Mouse (Mus musculus) cerebellum, postnatal 4 days (tissue): ENCODE results near the gene Fam133b.
"Not testable (repeated sequence)": the region's sequence is repeated elsewhere in the genome, so short reads cannot be mapped to it uniquely, and the experiment has no call there.

Experiments used
- DNase-seq, 2 experiments: peaks; one replicate each; pipeline ENCODE4 v3.0.0; 2022; ENCODE audit warnings: low spot score in 2 of 2, mixed read lengths in 1 of 2

Gene Fam133b

DNA sequence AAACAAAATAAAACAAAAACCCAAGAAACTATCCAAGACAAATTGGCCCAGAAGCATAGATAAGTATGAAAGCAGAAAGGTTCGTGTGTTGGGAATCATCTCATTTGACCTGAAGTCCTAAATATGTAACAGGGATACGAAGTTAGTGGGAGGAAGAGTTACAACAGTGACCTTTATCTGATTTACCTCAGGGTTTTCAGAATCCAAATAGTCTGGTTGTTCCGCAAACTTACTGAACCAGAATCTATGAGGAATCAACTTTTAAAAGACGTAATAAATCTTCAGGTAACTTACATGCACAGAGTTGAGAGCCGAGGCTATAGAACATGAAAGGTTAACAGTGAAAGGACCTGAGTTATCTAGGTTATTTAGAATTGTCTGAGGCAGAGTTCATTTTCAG, 55.1 kb downstream of the Fam133b start:
- DNase-seq: no peak

- no peak for DNase-seq
Observed at GRCm38 (mm10) chr5:3600298-3600697, 56.7 kb downstream of the Fam133b start.

DNA sequence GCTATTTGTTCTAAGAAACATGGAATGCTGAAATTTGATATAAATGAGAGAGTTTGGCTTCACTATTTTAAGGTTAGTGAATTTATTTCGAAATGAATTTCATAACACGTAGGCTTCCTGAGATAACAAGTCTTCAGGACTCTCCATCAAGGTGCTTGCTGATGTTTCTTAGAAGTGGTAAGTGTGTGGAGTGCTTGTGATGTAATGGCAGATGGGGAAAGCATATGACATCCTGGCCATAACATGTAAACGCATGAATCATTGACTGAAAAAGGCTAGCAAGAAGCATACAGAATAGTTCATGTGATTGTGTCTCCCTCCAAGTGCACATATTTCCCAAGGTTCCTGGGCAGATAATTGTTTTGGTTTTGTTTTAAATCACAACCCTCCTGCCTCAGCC, 57.2 kb downstream of the Fam133b start:
- no peak for DNase-seq

- no peak for DNase-seq
Observed at GRCm38 (mm10) chr5:3607114-3607513, 63.5 kb downstream of the Fam133b start.

GRCm38 (mm10) chr5:3609241-3609640, 65.6 kb downstream of the Fam133b start:
- DNase-seq: no peak

GRCm38 (mm10) chr5:3611835-3612234, 68.2 kb downstream of the Fam133b start:
- DNase-seq: not testable (repeated sequence)
